In genomic region chr11:114322627-114323026, GRCm38 (mm10) we compare ENCODE assay signal across 19 mouse cellular contexts.
DNase-seq lines count a peak whose midpoint lies in the region; ATAC-seq lines count a peak whose summit lies in the region.
"Had no signal": no experiment of that assay in that cellular context is flagged by ENCODE, and none has a peak within 500 bp of the region (broad histone marks: within the 10 kb centered on the region; RNA-seq: fewer than 3 reads in every experiment).

No protein-coding gene starts in this region.

- DNase-seq in heart, adult 11 months, result peak; percentile 79
- no peak for DNase-seq in heart, postnatal 25 days (ENCODE audit: low spot score)
- peak; percentile 10 for DNase-seq in thymus, postnatal 14 days
- no peak for DNase-seq in thymus, postnatal 10 days (ENCODE audit: low spot score in 2 of 2)
- no peak for DNase-seq in gastrocnemius, postnatal 10 days
- DNase-seq in adrenal gland, adult 8-10 months, result no peak
- no peak for DNase-seq in lung, postnatal 10 days
- DNase-seq: cerebellum, adult 2 months; cerebellum, postnatal 36 days; heart, adult 2 months; kidney, postnatal 4 days; midbrain, embryonic 14.5 days had no signal

- H3K9ac ChIP-seq in liver, embryonic 15.5 days, result no peak overlapping the region
- H3K9ac ChIP-seq: hindbrain, embryonic 15.5 days; kidney, embryonic 15.5 days; limb, embryonic 13.5 days; lung, embryonic 15.5 days had no signal

- H3K9me3 ChIP-seq in liver, embryonic 15.5 days (replicated peaks), result no peaks in the 10 kb centered on the region
- H3K9me3 ChIP-seq: embryonic facial prominence, embryonic 10.5 days; hindbrain, embryonic 15.5 days; kidney, embryonic 15.5 days; limb, embryonic 13.5 days; lung, embryonic 15.5 days had no signal

- no peak overlapping the region for H3K4me2 ChIP-seq in liver, embryonic 15.5 days
- H3K4me2 ChIP-seq: hindbrain, embryonic 15.5 days; kidney, embryonic 15.5 days; limb, embryonic 13.5 days; lung, embryonic 15.5 days had no signal

- H3K4me1 ChIP-seq in liver, embryonic 15.5 days (replicated peaks), result no peaks in the 10 kb centered on the region
- H3K4me1 ChIP-seq: limb, embryonic 13.5 days; lung, embryonic 15.5 days had no signal

- no peak overlapping the region for H3K27ac ChIP-seq in liver, embryonic 15.5 days (replicated peaks)
- H3K27ac ChIP-seq: embryonic facial prominence, embryonic 10.5 days; heart, adult 2 months; kidney, embryonic 15.5 days; limb, embryonic 13.5 days; lung, embryonic 15.5 days had no signal

- intact Hi-C loops in heart, postnatal 25 days (cut with DNase I), result no loop called here

- no peaks in the 10 kb centered on the region for H3K36me3 ChIP-seq in liver, embryonic 15.5 days (replicated peaks)
- H3K36me3 ChIP-seq: embryonic facial prominence, embryonic 10.5 days; hindbrain, embryonic 15.5 days; kidney, embryonic 15.5 days; limb, embryonic 13.5 days; lung, embryonic 15.5 days had no signal

- ATAC-seq in liver, embryonic 15.5 days (ENCODE audit: insufficient read depth), result peak; percentile 44; the same call in 1 of the 2 replicates
- ATAC-seq: intestine, postnatal 0 days had no signal

- WGBS in liver, embryonic 15.5 days (ENCODE audit: insufficient replicate concordance), result 15% methylated on average over 4 of the region's 4 CpGs

- H3K27me3 ChIP-seq in liver, embryonic 15.5 days, result no peaks in the 10 kb centered on the region
- H3K27me3 ChIP-seq: hindbrain, embryonic 15.5 days; limb, embryonic 13.5 days; lung, embryonic 15.5 days had no signal

- no peak overlapping the region for H3K4me3 ChIP-seq in liver, embryonic 15.5 days (replicated peaks)
- H3K4me3 ChIP-seq: embryonic facial prominence, embryonic 10.5 days; heart, adult 2 months; hindbrain, embryonic 15.5 days; kidney, embryonic 15.5 days; limb, embryonic 13.5 days; lung, embryonic 15.5 days had no signal

Comparison
In these comparisons a context has a peak if more than half of its experiments do, and no peak if none do; other contexts are left out.
1. DNase-seq: peak in heart, adult 11 months (single experiment) and thymus, postnatal 14 days (single experiment); none in heart, postnatal 25 days (single experiment), thymus, postnatal 10 days (0 of 2), gastrocnemius, postnatal 10 days (single experiment), adrenal gland, adult 8-10 months (single experiment) and lung, postnatal 10 days (single experiment).